Mouse (Mus musculus) forebrain, embryonic 15.5 days (tissue): ENCODE measurements at regions not wholly inside any gene's neighbourhood (a gene's known extent, or its start where the extent isn't known, plus 50 kb on each side); places are given as distances from the start of the nearest gene placed in this dataset.
A peak's percentile ranks its signal among the peaks of the same experiment; 100 is the strongest.

Experiments used
- ATAC-seq: fragments of 200-750 bp; cut with Nextera tagmentation; replicated peaks from 2 replicates; pipeline ENCODE4 v1.8.0; 2017; ENCODE audit warnings: mild to moderate bottlenecking, moderate TSS enrichment, moderate library complexity
- H3K27ac ChIP-seq: fragments of 300-500 bp; sonication (generic); replicated peaks from 2 replicates; pipeline ENCODE4 v1.5.1; 2015; ENCODE audit warnings: mild to moderate bottlenecking, inconsistent platforms
- H3K27me3 ChIP-seq: fragments of 300-500 bp; sonication (generic); 2 replicates; pipeline ENCODE4 v1.6.1; 2015; ENCODE audit warnings: inconsistent platforms
- H3K36me3 ChIP-seq: fragments of 300-500 bp; sonication (generic); 2 replicates; pipeline ENCODE4 v1.6.1; 2015; ENCODE audit warnings: mild to moderate bottlenecking, inconsistent platforms
- H3K4me1 ChIP-seq: fragments of 300-500 bp; sonication (generic); 2 replicates; pipeline ENCODE4 v1.6.1; 2015; ENCODE audit warnings: inconsistent platforms
- H3K4me2 ChIP-seq: fragments of 300-500 bp; sonication (generic); replicated peaks from 2 replicates; pipeline ENCODE4 v1.6.1; 2015; ENCODE audit warnings: mild to moderate bottlenecking, inconsistent platforms
- H3K4me3 ChIP-seq: fragments of 300-500 bp; sonication (generic); 2 replicates; pipeline ENCODE4 v1.5.1; 2015; ENCODE audit warnings: mild to moderate bottlenecking, inconsistent platforms
- H3K9ac ChIP-seq: fragments of 300-500 bp; sonication (generic); replicated peaks from 2 replicates; pipeline ENCODE4 v1.6.1; 2015; ENCODE audit warnings: mild to moderate bottlenecking, inconsistent platforms
- H3K9me3 ChIP-seq: fragments of 300-500 bp; sonication (generic); 2 replicates; pipeline ENCODE4 v1.6.1; 2016; ENCODE audit warnings: inconsistent platforms
- WGBS: fragments of 180-500 bp; shearing (Covaris S2); methylation state at CpG from one replicate; pipeline ENCODE4 v1.1.7; 2015; ENCODE audit warnings: mixed read lengths; 5-methylcytosine and 5-hydroxymethylcytosine counted together

GRCm38 (mm10) chr6:58752496-58752895 lies 78.8 kb upstream of the Herc3 start:
- WGBS = 95% methylated on average over 4 of the region's 4 CpGs
- Histone ChIP-seq H3K4me1 (no peaks in the 10 kb centered on the region), H3K4me2 (no peak overlapping the region), H3K27ac (no peak overlapping the region), H3K27me3 (no peaks in the 10 kb centered on the region), H3K36me3 (no peaks in the 10 kb centered on the region), H3K9me3 (no peaks in the 10 kb centered on the region), H3K9ac (no peak overlapping the region), H3K4me3 (no peak overlapping the region)
- no peak for ATAC-seq

- ATAC-seq = no peak
- no peak overlapping the region for H3K4me2 ChIP-seq
- no peaks in the 10 kb centered on the region for H3K36me3 ChIP-seq
- WGBS = 76% methylated on average over 2 of the region's 2 CpGs
- H3K27ac ChIP-seq = no peak overlapping the region
- no peak overlapping the region for H3K9ac ChIP-seq
- no peaks in the 10 kb centered on the region for H3K27me3 ChIP-seq
- no peak overlapping the region for H3K4me3 ChIP-seq
- H3K4me1 ChIP-seq = no peaks in the 10 kb centered on the region
- H3K9me3 ChIP-seq = no peaks in the 10 kb centered on the region
Measured at GRCm38 (mm10) chr6:58756309-58757015, 74.8 kb upstream of the Herc3 start.

- Histone ChIP-seq H3K36me3 (no peaks in the 10 kb centered on the region), H3K27me3 (no peaks in the 10 kb centered on the region), H3K4me2 (no peak overlapping the region), H3K27ac (no peak overlapping the region), H3K4me3 (no peak overlapping the region), H3K4me1 (no peaks in the 10 kb centered on the region), H3K9me3 (no peaks in the 10 kb centered on the region), H3K9ac (no peak overlapping the region)
- 95% methylated on average over 4 of the region's 4 CpGs for WGBS
- ATAC-seq = no peak
Measured at GRCm38 (mm10) chr6:58757339-58757738, 73.9 kb upstream of the Herc3 start.

GRCm38 (mm10) chr6:58770654-58771218 lies 60.5 kb upstream of the Herc3 start:
- WGBS = 23% methylated on average over 8 of the region's 8 CpGs
- no peak overlapping the region for H3K4me2 ChIP-seq
- no peaks in the 10 kb centered on the region for H3K9me3 ChIP-seq
- no peak overlapping the region for H3K9ac ChIP-seq
- H3K4me1 ChIP-seq = no peaks in the 10 kb centered on the region
- no peak overlapping the region for H3K4me3 ChIP-seq
- no peaks in the 10 kb centered on the region for H3K36me3 ChIP-seq
- ATAC-seq = peak; percentile 63; the same call in 1 of the 2 replicates
- no peak overlapping the region for H3K27ac ChIP-seq
- H3K27me3 ChIP-seq = no peaks in the 10 kb centered on the region

GRCm38 (mm10) chr6:58772014-58772413 lies 59.3 kb upstream of the Herc3 start:
- H3K4me3 ChIP-seq = no peak overlapping the region
- no peaks in the 10 kb centered on the region for H3K4me1 ChIP-seq
- H3K9ac ChIP-seq = no peak overlapping the region
- H3K27ac ChIP-seq = no peak overlapping the region
- H3K36me3 ChIP-seq = no peaks in the 10 kb centered on the region
- WGBS = 0% methylated on average over 1 of the region's 1 CpGs
- H3K4me2 ChIP-seq = no peak overlapping the region
- H3K27me3 ChIP-seq = no peaks in the 10 kb centered on the region
- ATAC-seq = peak; percentile 55
- H3K9me3 ChIP-seq = no peaks in the 10 kb centered on the region
